Mouse (Mus musculus): ENCODE measurements around the gene Klhl29. TPM values are rescaled to one million over a fixed set of nuclear protein-coding genes. Genes with fewer than 3 reads are reported as not detected.

Klhl29 gene
- total and polyA plus RNA-seq, 3 experiments = 0.41 to 0.57 (median 0.42) TPM

DNA sequence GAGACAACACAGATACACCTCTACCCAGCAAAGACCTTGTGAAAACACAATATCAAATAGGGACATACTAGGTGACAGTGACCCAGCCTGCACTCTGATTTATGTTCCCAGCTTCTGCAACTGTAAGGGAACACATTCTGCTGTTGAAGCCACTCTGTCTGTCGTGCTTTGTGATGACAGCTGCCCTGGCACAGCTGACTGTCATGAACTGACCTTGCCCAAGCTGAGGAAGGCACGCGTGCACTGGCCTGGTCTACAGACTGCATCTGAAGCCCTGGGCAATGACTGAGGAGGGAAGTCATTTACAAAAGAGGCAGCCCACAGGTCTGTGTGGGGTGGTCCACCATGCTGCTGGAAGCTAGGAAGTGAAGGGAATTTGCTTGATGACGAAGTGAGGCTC lies 246.3 kb downstream of the Klhl29 start:
- no peak overlapping the region for H3K9ac ChIP-seq (ENCODE audit: low read depth, low read length)
- intact Hi-C loops (cut with DNase I) = no loop called here
- no peaks in the 10 kb centered on the region for H3K27me3 ChIP-seq (ENCODE audit: control insufficient read depth, insufficient read depth, low read length)
- no peaks in the 10 kb centered on the region for H3K79me2 ChIP-seq (replicated peaks; ENCODE audit: control insufficient read depth, insufficient read depth, low read length)
- no peak overlapping the region for H3K4me3 ChIP-seq
- 59% methylated on average over 4 of the region's 4 CpGs for WGBS
- TF ChIP-seq EP300 (IDR thresholded peaks at IDR 0.05; ENCODE audit: insufficient read depth, low read depth, low read length) (0 out of 2 replicates have a peak, but pooled peaks have one; percentile 37), CTCF (IDR thresholded peaks at IDR 0.05) (no peak)
- peak in 1 of 2 experiments; percentile 25 for DNase-seq
- H3K27ac ChIP-seq = no peak overlapping the region
- no peaks in the 10 kb centered on the region for H3K36me3 ChIP-seq (ENCODE audit: control insufficient read depth, insufficient read depth, low read length)
- H3K4me1 ChIP-seq (ENCODE audit: control insufficient read depth, insufficient read depth, low read length) = peaks cover 2% of the 10 kb centered on the region; the same call in 1 of the 2 replicates

DNA sequence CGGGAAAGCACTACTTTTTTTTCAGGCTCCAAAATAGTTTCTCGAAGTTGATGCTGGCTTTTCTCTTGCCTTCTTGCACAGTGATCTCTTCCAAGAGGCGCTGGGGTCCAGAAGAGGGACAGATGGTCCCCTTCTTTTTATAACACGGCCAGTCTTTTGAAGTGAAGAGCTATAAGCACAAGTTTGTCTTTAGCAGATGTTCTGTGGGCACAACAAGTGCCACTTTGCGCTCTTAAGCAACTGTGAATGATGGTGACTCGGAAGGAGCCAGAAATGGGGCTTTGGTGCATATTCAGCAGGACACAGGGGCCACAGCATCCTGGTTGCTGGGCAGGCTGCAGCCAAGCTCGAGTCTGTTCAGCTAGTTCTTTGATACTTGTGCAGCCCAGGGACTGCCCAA lies 249.6 kb downstream of the Klhl29 start:
- no peak overlapping the region for H3K4me3 ChIP-seq
- no peak for TF ChIP-seq EP300 (IDR thresholded peaks at IDR 0.05; ENCODE audit: insufficient read depth, low read depth, low read length)
- TF ChIP-seq CTCF (IDR thresholded peaks at IDR 0.05) = no peak
- no peak for TF ChIP-seq POLR2A (IDR thresholded peaks at IDR 0.05; ENCODE audit: insufficient read depth, low read depth, low read length)
- H3K27me3 ChIP-seq (ENCODE audit: control insufficient read depth, insufficient read depth, low read length) = no peaks in the 10 kb centered on the region
- no peak overlapping the region for H3K27ac ChIP-seq
- no peaks in the 10 kb centered on the region for H3K79me2 ChIP-seq (replicated peaks; ENCODE audit: control insufficient read depth, insufficient read depth, low read length)
- DNase-seq = no peak
- 72% methylated on average over 7 of the region's 7 CpGs for WGBS
- H3K36me3 ChIP-seq (ENCODE audit: control insufficient read depth, insufficient read depth, low read length) = no peaks in the 10 kb centered on the region
- no peak overlapping the region for H3K9ac ChIP-seq (ENCODE audit: low read depth, low read length)
- peaks cover 2% of the 10 kb centered on the region; the same call in 1 of the 2 replicates for H3K4me1 ChIP-seq (ENCODE audit: control insufficient read depth, insufficient read depth, low read length)
- intact Hi-C loops (cut with DNase I) = no loop called here

DNA sequence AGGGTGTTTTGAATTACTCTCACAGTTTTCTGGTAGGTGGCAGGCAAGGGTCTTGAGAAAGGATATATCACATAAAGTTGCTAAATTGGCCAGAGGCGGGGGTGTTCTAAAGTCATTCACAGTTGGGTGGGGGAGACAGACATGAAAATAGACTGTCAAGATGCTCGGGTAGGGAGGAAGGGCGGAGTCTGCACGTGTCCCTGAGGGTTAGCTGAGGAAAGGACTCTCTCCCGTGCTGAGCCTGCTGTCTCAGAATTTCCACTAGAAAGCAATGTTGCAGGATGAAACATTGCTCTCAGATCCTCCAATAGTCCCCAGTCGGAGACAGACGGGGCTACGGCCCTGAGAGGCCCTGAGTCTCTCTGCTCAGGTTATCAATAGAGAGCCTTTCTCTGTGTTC lies 252.5 kb downstream of the Klhl29 start:
- DNase-seq = no peak
- 32% methylated on average over 8 of the region's 8 CpGs for WGBS
- Histone ChIP-seq H3K36me3 (ENCODE audit: control insufficient read depth, insufficient read depth, low read length) (no peaks in the 10 kb centered on the region), H3K9ac (ENCODE audit: low read depth, low read length) (no peak overlapping the region), H3K27me3 (ENCODE audit: control insufficient read depth, insufficient read depth, low read length) (no peaks in the 10 kb centered on the region), H3K4me1 (ENCODE audit: control insufficient read depth, insufficient read depth, low read length) (no peaks in the 10 kb centered on the region; the same call in 1 of the 2 replicates), H3K4me3 (no peak overlapping the region), H3K79me2 (replicated peaks; ENCODE audit: control insufficient read depth, insufficient read depth, low read length) (no peaks in the 10 kb centered on the region), H3K27ac (no peak overlapping the region)
- no peak for TF ChIP-seq EP300 (IDR thresholded peaks at IDR 0.05; ENCODE audit: insufficient read depth, low read depth, low read length)
- TF ChIP-seq CTCF (IDR thresholded peaks at IDR 0.05) = no peak
- no peak for TF ChIP-seq POLR2A (IDR thresholded peaks at IDR 0.05; ENCODE audit: insufficient read depth, low read depth, low read length)
- intact Hi-C loops (cut with DNase I) = no loop called here

DNA sequence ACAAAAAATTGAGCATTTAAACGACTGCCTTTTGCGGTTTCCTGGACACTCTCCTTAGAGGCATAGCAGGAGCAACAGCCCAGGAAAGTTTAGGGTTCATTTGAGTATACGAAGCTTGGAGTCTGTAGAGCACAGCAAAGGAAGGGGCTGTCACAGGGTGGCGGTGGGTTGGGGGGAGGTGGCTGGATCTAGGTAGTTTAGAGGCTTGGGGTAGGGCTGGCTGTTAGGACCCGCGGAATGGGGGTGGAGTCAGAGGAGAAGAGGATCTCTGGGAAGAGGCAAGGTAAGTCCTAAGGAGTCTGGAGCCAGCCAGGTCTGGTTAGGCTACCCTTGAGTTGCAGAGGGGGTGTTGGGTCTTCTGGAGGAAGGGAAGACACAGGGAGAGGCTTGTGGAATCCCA lies 255.2 kb downstream of the Klhl29 start:
- 50% methylated on average over 6 of the region's 6 CpGs for WGBS
- H3K79me2 ChIP-seq (replicated peaks; ENCODE audit: control insufficient read depth, insufficient read depth, low read length) = no peaks in the 10 kb centered on the region
- intact Hi-C loops (cut with DNase I) = no loop called here
- DNase-seq = no peak
- H3K36me3 ChIP-seq (ENCODE audit: control insufficient read depth, insufficient read depth, low read length) = no peaks in the 10 kb centered on the region
- TF ChIP-seq CTCF (IDR thresholded peaks at IDR 0.05) (no peak), EP300 (IDR thresholded peaks at IDR 0.05; ENCODE audit: insufficient read depth, low read depth, low read length) (no peak), POLR2A (IDR thresholded peaks at IDR 0.05; ENCODE audit: insufficient read depth, low read depth, low read length) (no peak)
- no peak overlapping the region for H3K27ac ChIP-seq
- no peak overlapping the region for H3K9ac ChIP-seq (ENCODE audit: low read depth, low read length)
- no peak overlapping the region for H3K4me3 ChIP-seq
- H3K4me1 ChIP-seq (ENCODE audit: control insufficient read depth, insufficient read depth, low read length) = no peaks in the 10 kb centered on the region; the same call in 1 of the 2 replicates
- H3K27me3 ChIP-seq (ENCODE audit: control insufficient read depth, insufficient read depth, low read length) = no peaks in the 10 kb centered on the region

DNA sequence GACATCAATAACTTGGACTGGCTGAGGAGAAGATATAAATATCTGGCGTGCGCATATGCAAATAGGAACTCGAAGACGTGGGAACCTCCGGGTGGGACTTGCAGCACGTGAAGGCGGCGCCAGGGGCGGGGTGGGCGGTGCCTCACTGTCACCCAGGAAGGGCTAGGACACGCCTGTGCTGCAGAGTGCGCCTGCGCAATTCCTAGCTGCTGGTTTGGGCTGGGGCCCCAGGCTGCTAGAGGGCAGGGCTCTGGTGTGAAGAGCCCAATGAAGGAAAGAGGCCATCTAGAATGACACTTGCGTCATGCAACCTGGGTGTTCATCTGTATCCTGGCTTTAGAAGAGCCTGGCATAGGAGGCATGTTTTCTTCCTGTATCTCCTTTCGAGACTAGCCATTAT lies 255.8 kb downstream of the Klhl29 start:
- H3K4me1 ChIP-seq (ENCODE audit: control insufficient read depth, insufficient read depth, low read length) = no peaks in the 10 kb centered on the region; the same call in 1 of the 2 replicates
- H3K79me2 ChIP-seq (replicated peaks; ENCODE audit: control insufficient read depth, insufficient read depth, low read length) = no peaks in the 10 kb centered on the region
- TF ChIP-seq CTCF (IDR thresholded peaks at IDR 0.05) (no peak), POLR2A (IDR thresholded peaks at IDR 0.05; ENCODE audit: insufficient read depth, low read depth, low read length) (0 out of 2 replicates have a peak, but pooled peaks have one; percentile 32)
- H3K27me3 ChIP-seq (ENCODE audit: control insufficient read depth, insufficient read depth, low read length) = no peaks in the 10 kb centered on the region
- intact Hi-C loops (cut with DNase I) = no loop called here
- WGBS = 19% methylated on average over 15 of the region's 15 CpGs
- H3K9ac ChIP-seq (ENCODE audit: low read depth, low read length) = no peak overlapping the region
- H3K36me3 ChIP-seq (ENCODE audit: control insufficient read depth, insufficient read depth, low read length) = no peaks in the 10 kb centered on the region
- H3K4me3 ChIP-seq = no peak overlapping the region
- peak; percentile 85 to 89 for DNase-seq
- H3K27ac ChIP-seq = no peak overlapping the region

DNA sequence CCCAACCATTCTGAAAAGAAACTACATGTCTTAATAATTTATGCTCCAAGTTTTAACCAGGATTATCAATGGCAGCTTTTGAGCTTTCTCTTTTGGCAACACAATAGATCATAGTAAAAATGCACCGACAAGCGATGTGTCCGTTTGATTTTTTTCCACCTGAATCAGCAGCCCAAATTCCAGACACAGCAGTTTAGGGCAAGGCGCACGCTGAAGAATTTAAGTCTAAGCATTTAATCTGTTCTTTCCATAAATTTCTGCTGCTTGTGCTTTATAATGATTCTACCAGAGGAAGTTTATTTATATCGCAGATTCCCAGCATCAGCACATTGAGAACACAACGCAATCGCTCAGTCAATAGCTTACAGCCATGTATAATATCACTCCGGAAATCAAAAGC lies 256.2 kb downstream of the Klhl29 start:
- TF ChIP-seq CTCF (IDR thresholded peaks at IDR 0.05) (no peak), EP300 (IDR thresholded peaks at IDR 0.05; ENCODE audit: insufficient read depth, low read depth, low read length) (no peak), POLR2A (IDR thresholded peaks at IDR 0.05; ENCODE audit: insufficient read depth, low read depth, low read length) (no peak)
- no peak overlapping the region for H3K4me3 ChIP-seq
- no peak overlapping the region for H3K9ac ChIP-seq (ENCODE audit: low read depth, low read length)
- H3K79me2 ChIP-seq (replicated peaks; ENCODE audit: control insufficient read depth, insufficient read depth, low read length) = no peaks in the 10 kb centered on the region
- no peak overlapping the region for H3K27ac ChIP-seq
- no peaks in the 10 kb centered on the region for H3K27me3 ChIP-seq (ENCODE audit: control insufficient read depth, insufficient read depth, low read length)
- no peaks in the 10 kb centered on the region for H3K36me3 ChIP-seq (ENCODE audit: control insufficient read depth, insufficient read depth, low read length)
- intact Hi-C loops (cut with DNase I) = no loop called here
- no peak for DNase-seq
- WGBS = 51% methylated on average over 9 of the region's 9 CpGs
- no peaks in the 10 kb centered on the region; the same call in 1 of the 2 replicates for H3K4me1 ChIP-seq (ENCODE audit: control insufficient read depth, insufficient read depth, low read length)
